Mouse (Mus musculus) kidney, embryonic 15.5 days (tissue): ENCODE measurements around the gene Anapc15-ps. TPM values are rescaled to one million over a fixed set of nuclear protein-coding genes. Genes with fewer than 3 reads are reported as not detected.

Experiments used
- ATAC-seq: fragments of 200-750 bp; cut with Nextera tagmentation; replicated peaks from 2 replicates; pipeline ENCODE4 v1.8.0; 2017; ENCODE audit warnings: moderate TSS enrichment; ENCODE audit not compliant: low FRiP score
- H3K27ac ChIP-seq: fragments of 300-500 bp; sonication (generic); 2 replicates; pipeline ENCODE4 v1.5.1; 2015; ENCODE audit warnings: mild to moderate bottlenecking, inconsistent platforms
- H3K27me3 ChIP-seq: fragments of 300-500 bp; sonication (generic); 2 replicates; pipeline ENCODE4 v1.6.1; 2015; ENCODE audit warnings: inconsistent platforms
- H3K36me3 ChIP-seq: fragments of 300-500 bp; sonication (generic); 2 replicates; pipeline ENCODE4 v1.6.1; 2015; ENCODE audit warnings: inconsistent platforms
- H3K4me1 ChIP-seq: fragments of 300-500 bp; sonication (generic); 2 replicates; pipeline ENCODE4 v1.6.1; 2015; ENCODE audit warnings: inconsistent platforms
- H3K4me2 ChIP-seq: fragments of 300-500 bp; sonication (generic); 2 replicates; pipeline ENCODE4 v1.6.1; 2015; ENCODE audit warnings: moderate library complexity, mild to moderate bottlenecking, inconsistent platforms
- H3K4me3 ChIP-seq: fragments of 300-500 bp; sonication (generic); replicated peaks from 2 replicates; pipeline ENCODE4 v1.5.1; 2015; ENCODE audit warnings: mild to moderate bottlenecking, inconsistent platforms
- H3K9ac ChIP-seq: fragments of 300-500 bp; sonication (generic); 2 replicates; pipeline ENCODE4 v1.6.1; 2015; ENCODE audit warnings: mild to moderate bottlenecking, inconsistent platforms
- H3K9me3 ChIP-seq: fragments of 300-500 bp; sonication (generic); replicated peaks from 2 replicates; pipeline ENCODE4 v1.6.1; 2016; ENCODE audit warnings: inconsistent platforms
- WGBS: fragments of 180-500 bp; shearing (Covaris S2); methylation state at CpG from one replicate; pipeline ENCODE4 v1.1.7; 2015; ENCODE audit warnings: mixed read lengths; 5-methylcytosine and 5-hydroxymethylcytosine counted together
- polyA plus RNA-seq: library from polyadenylated mRNA; unstranded; fragments of >200 nt; fragmentation: Nextera tagmentation; extraction: Ambion mirVana; gene quantifications from 2 replicates; pipeline ENCODE4 v1.2.1, GENCODE M21; 2015

The Anapc15-ps gene
- polyA plus RNA-seq, 1 experiment from 2014 or later = 0.47 TPM

- WGBS = 78% methylated on average over 2 of the region's 2 CpGs
- Histone ChIP-seq H3K4me1 (peaks cover 24% of the 10 kb centered on the region), H3K9me3 (no peaks in the 10 kb centered on the region), H3K4me3 (no peak overlapping the region), H3K9ac (no peak overlapping the region), H3K27ac (no peak overlapping the region), H3K4me2 (no peak overlapping the region), H3K36me3 (no peaks in the 10 kb centered on the region), H3K27me3 (no peaks in the 10 kb centered on the region)
- ATAC-seq = no peak
Measured at GRCm38 (mm10) chr10:95678661-95679060, 5.4 kb upstream of the Anapc15-ps start.

DNA sequence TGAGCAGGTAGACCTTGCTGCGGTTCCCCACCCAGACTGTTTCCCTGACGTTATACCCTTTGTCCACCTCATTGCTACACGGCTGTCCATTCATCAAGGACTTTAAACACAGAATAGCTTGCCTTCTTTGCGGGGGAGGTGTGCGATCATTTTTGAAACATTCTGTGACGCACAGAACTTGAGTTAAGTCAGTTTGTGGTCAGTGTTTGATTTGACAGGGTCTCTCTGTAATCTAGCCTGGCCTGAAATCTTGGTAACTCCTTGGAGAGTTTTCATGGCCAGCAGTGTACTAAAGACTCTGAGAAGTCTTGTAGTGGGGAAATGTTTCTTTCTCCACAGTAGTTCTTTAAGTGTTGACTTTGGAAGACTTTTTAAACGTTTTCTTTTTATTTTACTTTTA is 5.0 kb upstream of the Anapc15-ps start:
- no peak for ATAC-seq
- Histone ChIP-seq H3K9ac (no peak overlapping the region), H3K9me3 (no peaks in the 10 kb centered on the region), H3K27me3 (no peaks in the 10 kb centered on the region), H3K36me3 (no peaks in the 10 kb centered on the region), H3K27ac (peak overlapping the region; percentile 45), H3K4me3 (no peak overlapping the region), H3K4me2 (peak overlapping the region; percentile 54), H3K4me1 (peaks cover 24% of the 10 kb centered on the region)
- 55% methylated on average over 7 of the region's 7 CpGs for WGBS

DNA sequence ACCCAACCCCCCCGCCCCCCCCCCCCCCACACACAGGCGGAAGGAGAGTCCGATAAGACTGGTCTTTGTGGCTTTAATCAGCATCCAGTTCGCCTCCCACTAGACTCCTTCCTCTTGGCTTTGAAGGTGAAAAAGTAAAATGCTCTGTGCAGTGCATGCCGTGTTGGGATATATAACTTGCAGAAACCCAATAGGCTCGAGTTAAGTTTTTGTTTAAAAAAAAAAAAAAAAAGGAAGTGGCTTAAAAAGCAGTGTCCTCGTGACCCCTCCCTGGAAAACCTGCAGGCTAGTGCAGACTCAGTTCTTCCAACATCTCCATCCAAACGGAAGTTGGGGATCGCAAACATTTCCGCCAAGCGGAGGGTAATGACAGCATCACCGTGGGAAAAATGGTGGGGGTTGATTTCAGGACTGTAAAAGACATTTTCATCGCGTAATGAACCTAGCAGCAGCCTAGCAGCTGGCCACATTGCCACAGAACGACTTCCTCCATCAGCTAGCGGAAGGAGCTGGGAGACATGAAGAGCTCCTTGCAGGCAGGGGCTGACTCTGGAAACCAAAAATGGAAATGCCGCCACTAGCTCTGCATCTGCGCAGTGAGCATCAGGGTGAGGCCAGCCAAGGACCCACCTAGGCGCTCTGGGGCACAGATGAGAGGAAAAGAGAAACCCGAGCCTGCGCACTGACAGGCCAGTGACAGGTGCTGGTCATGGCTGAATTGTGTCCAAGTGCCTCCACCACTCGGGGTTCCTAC is 4.3 kb upstream of the Anapc15-ps start:
- peak overlapping the region; percentile 27 for H3K4me3 ChIP-seq
- peak; percentile 61 for ATAC-seq
- H3K27ac ChIP-seq = peak overlapping the region; percentile 45
- no peaks in the 10 kb centered on the region for H3K27me3 ChIP-seq
- H3K4me2 ChIP-seq = peak overlapping the region; percentile 54
- no peaks in the 10 kb centered on the region for H3K9me3 ChIP-seq
- 36% methylated on average over 22 of the region's 22 CpGs for WGBS
- H3K4me1 ChIP-seq = peaks cover 24% of the 10 kb centered on the region
- no peak overlapping the region for H3K9ac ChIP-seq
- no peaks in the 10 kb centered on the region for H3K36me3 ChIP-seq

DNA sequence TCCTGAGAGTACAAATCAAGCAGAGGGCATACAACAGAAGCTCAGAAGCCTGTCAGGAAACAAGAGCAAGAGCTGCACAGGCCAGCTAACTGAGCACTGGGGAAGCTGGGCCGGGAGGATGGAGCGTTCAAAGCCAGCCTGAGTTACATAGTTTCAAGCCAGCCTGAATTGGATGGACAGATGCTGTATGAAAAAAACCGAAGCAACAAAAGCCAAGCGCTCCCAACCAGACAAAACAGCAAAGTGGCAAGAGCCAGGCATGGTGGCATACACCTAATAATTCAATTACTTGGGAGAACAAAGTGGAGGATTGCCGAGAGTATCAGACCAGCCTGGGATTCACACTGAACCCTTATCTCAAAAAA is 3.7 kb upstream of the Anapc15-ps start:
- no peaks in the 10 kb centered on the region for H3K36me3 ChIP-seq
- H3K4me2 ChIP-seq = peak overlapping the region; percentile 54
- no peaks in the 10 kb centered on the region for H3K27me3 ChIP-seq
- no peak overlapping the region for H3K9ac ChIP-seq
- peaks cover 24% of the 10 kb centered on the region for H3K4me1 ChIP-seq
- no peak overlapping the region for H3K4me3 ChIP-seq
- H3K27ac ChIP-seq = no peak overlapping the region
- WGBS = 61% methylated on average over 5 of the region's 5 CpGs
- no peak for ATAC-seq
- no peaks in the 10 kb centered on the region for H3K9me3 ChIP-seq

DNA sequence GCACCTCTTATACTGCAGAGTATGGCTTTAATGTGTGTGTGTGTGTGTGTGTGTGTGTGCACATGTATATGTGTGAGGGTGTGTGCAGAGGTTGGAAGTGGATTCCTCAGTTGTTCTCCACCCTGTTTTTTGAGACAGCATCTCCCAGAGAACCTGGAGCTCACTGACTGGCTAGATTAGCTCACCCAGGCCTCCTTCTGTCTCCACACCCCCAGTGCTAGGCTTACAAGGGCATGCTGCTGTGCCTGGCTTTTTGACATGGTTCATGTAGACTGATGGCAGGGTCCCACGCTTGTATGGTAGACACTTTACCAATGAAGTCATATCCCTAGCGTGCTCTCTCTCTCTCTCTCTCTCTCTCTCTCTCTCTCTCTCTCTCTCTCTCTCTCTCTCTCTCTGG is 3.1 kb upstream of the Anapc15-ps start:
- 79% methylated on average over 2 of the region's 2 CpGs for WGBS
- no peak overlapping the region for H3K9ac ChIP-seq
- no peak overlapping the region for H3K4me2 ChIP-seq
- H3K4me1 ChIP-seq = peaks cover 24% of the 10 kb centered on the region
- H3K4me3 ChIP-seq = no peak overlapping the region
- ATAC-seq = no peak
- H3K9me3 ChIP-seq = no peaks in the 10 kb centered on the region
- no peaks in the 10 kb centered on the region for H3K36me3 ChIP-seq
- no peaks in the 10 kb centered on the region for H3K27me3 ChIP-seq
- H3K27ac ChIP-seq = no peak overlapping the region

- no peak overlapping the region for H3K4me2 ChIP-seq
- no peak overlapping the region for H3K9ac ChIP-seq
- ATAC-seq = no peak
- no peaks in the 10 kb centered on the region for H3K36me3 ChIP-seq
- H3K9me3 ChIP-seq = no peaks in the 10 kb centered on the region
- no peaks in the 10 kb centered on the region for H3K27me3 ChIP-seq
- no peaks in the 10 kb centered on the region for H3K4me1 ChIP-seq
- WGBS = 80% methylated on average over 21 of the region's 21 CpGs
- H3K27ac ChIP-seq = no peak overlapping the region
- H3K4me3 ChIP-seq = no peak overlapping the region
Measured at GRCm38 (mm10) chr10:95670781-95671780, 2.2 kb downstream of the Anapc15-ps start.

- no peaks in the 10 kb centered on the region for H3K9me3 ChIP-seq
- H3K9ac ChIP-seq = no peak overlapping the region
- ATAC-seq = no peak
- H3K4me2 ChIP-seq = no peak overlapping the region
- H3K4me1 ChIP-seq = peaks cover 4% of the 10 kb centered on the region; the same call in 1 of the 2 replicates
- no peaks in the 10 kb centered on the region for H3K27me3 ChIP-seq
- no peak overlapping the region for H3K4me3 ChIP-seq
- 82% methylated on average over 4 of the region's 4 CpGs for WGBS
- H3K27ac ChIP-seq = no peak overlapping the region
- H3K36me3 ChIP-seq = no peaks in the 10 kb centered on the region
Measured at GRCm38 (mm10) chr10:95669872-95670271, 3.4 kb downstream of the Anapc15-ps start.

DNA sequence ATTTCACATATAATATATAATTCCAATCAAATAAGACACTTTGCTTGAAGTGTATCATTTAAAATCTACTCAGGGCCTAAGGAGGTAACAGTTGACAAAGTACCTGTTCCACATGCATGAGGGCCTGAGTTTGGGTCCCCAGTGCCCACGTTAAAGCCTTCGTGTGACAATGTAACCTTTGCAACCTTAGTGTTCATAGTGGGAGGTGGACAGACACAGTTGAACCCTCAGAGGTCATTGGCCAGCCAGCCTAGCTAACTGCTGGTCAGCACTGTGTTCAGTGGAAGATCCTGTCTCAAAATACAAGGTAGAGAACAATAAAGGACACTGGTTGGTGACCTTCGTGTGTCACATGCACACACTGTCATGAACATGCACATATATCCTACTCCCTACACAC is 4.2 kb downstream of the Anapc15-ps start:
- no peak overlapping the region for H3K4me2 ChIP-seq
- 88% methylated on average over 3 of the region's 3 CpGs for WGBS
- H3K4me3 ChIP-seq = no peak overlapping the region
- no peak overlapping the region for H3K27ac ChIP-seq
- no peaks in the 10 kb centered on the region for H3K27me3 ChIP-seq
- no peak for ATAC-seq
- H3K9ac ChIP-seq = no peak overlapping the region
- H3K9me3 ChIP-seq = no peaks in the 10 kb centered on the region
- H3K36me3 ChIP-seq = no peaks in the 10 kb centered on the region
- peaks cover 4% of the 10 kb centered on the region; the same call in 1 of the 2 replicates for H3K4me1 ChIP-seq

GRCm38 (mm10) chr10:95667371-95668030 is 5.8 kb downstream of the Anapc15-ps start:
- no peak for ATAC-seq

GRCm38 (mm10) chr10:95666791-95667190 is 6.5 kb downstream of the Anapc15-ps start:
- H3K27ac ChIP-seq = no peak overlapping the region
- H3K4me3 ChIP-seq = no peak overlapping the region
- H3K9ac ChIP-seq = no peak overlapping the region
- no peak for ATAC-seq
- peaks cover 4% of the 10 kb centered on the region; the same call in 1 of the 2 replicates for H3K4me1 ChIP-seq
- H3K4me2 ChIP-seq = no peak overlapping the region
- no peaks in the 10 kb centered on the region for H3K36me3 ChIP-seq
- WGBS = 81% methylated on average over 2 of the region's 2 CpGs
- H3K9me3 ChIP-seq = no peaks in the 10 kb centered on the region
- H3K27me3 ChIP-seq = no peaks in the 10 kb centered on the region

More at GRCm38 (mm10) chr10:95667371-95668030, 5.8 kb downstream of the Anapc15-ps start:
- 60% methylated on average over 3 of the region's 3 CpGs for WGBS
- Histone ChIP-seq H3K4me3 (no peak overlapping the region), H3K9ac (no peak overlapping the region), H3K4me1 (peaks cover 4% of the 10 kb centered on the region; the same call in 1 of the 2 replicates), H3K27me3 (no peaks in the 10 kb centered on the region), H3K27ac (no peak overlapping the region), H3K4me2 (no peak overlapping the region), H3K36me3 (no peaks in the 10 kb centered on the region), H3K9me3 (no peaks in the 10 kb centered on the region)

DNA sequence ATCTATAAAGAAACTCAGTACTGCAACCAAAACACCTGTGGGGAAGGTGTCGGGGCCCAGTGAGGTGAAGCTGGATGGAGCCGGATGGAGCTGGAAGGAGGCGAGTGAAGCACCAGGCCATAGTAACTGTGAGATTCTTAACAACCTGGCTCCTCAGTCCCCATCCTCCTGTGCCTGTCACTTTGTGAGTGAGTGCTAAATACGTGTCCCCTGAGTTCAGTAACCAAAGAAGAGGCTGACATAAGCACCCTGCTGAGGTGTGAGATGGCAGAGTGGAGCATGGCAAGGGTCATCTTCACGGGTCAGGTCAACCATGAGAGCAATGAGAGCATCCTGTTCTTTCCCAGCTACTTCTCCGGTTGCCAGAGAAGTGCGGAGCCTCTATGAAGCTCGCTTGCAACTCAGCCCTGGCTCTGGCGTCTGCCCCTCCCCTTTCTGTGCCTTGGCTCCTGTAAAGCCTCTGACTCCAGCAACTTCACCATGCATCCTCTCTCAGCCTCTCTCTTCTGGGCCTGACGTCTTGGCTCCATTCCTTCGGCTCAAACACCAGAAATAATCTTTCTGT is 7.7 kb downstream of the Anapc15-ps start:
- WGBS = 30% methylated on average over 11 of the region's 11 CpGs
- Histone ChIP-seq H3K4me1 (peaks cover 4% of the 10 kb centered on the region; the same call in 1 of the 2 replicates), H3K36me3 (no peaks in the 10 kb centered on the region), H3K4me2 (no peak overlapping the region), H3K27ac (no peak overlapping the region), H3K9me3 (no peaks in the 10 kb centered on the region), H3K27me3 (no peaks in the 10 kb centered on the region), H3K9ac (no peak overlapping the region), H3K4me3 (no peak overlapping the region)
- ATAC-seq = 0 out of 2 replicates have a peak, but pooled peaks have one; percentile 36
